Mouse (Mus musculus) skeletal muscle tissue, adult 2 months (tissue): ENCODE data around the gene Ankrd24.
A peak's percentile ranks its signal among the peaks of the same experiment; 100 is the strongest.
"Not testable (repeated sequence)": the region's sequence is repeated elsewhere in the genome, so short reads cannot be mapped to it uniquely, and the experiment has no call there.

Experiments
- DNase-seq: peaks from one replicate; pipeline ENCODE4 v3.0.0-alpha.2; 2012; ENCODE audit warnings: low read depth, low spot score

The Ankrd24 gene

DNA sequence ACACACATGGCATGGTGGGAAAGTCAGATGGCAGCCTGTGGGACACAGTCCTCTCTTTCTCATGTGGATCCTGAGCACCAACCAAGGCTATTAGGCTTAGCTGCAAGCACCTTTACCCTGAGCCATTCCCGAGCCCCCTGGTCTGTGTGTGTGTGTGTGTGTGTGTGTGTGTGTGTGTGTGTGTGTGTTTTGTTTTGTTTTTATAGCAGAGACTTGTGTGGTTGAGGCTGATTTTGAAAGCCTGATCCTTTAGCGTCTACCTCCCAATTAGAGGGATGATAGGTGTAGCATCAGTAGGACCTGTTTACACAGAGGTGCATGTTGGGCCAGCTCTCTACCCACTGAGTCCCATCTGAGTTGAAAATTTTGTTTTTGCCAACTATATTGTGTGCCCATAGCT is 15.8 kb downstream of the Ankrd24 start:
- DNase-seq = no peak

DNA sequence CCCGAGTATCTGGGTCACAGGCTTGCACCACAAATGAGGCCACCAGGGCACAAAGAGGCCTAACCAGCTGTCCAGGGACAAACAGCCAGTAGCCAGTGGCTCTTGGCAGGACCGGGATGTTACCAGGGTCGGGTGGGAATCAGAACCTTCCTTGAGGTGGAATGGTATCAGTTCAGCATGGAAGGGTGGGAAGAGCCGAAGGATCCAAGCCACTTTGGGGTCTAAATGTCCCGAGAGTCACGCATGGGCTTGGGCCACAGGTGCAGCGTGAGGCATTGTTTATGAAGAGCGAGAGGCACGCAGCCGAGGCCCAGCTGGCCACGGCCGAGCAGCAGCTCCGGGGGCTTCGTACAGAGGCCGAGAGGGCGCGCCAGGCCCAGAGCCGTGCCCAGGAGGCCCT is 16.4 kb downstream of the Ankrd24 start:
- DNase-seq = no peak

DNA sequence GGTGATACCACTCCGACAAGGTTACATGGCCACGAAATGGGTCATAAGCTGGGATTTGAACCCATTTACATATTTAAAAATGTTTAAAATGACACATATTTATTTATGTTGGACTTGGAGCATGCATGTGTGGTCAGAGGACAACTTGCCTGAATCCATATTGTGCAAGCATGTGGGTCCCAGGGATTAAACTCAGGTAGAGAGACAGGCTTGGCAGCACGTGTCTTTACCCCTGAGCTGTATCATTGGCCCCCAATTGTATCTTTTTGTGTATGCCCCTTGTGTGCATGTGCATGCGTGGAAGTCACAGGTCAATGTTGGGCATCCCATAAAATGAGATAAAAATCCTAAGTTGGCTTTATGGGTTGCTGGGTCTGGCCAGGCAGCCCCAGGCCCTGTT is 17.1 kb downstream of the Ankrd24 start:
- no peak for DNase-seq

DNA sequence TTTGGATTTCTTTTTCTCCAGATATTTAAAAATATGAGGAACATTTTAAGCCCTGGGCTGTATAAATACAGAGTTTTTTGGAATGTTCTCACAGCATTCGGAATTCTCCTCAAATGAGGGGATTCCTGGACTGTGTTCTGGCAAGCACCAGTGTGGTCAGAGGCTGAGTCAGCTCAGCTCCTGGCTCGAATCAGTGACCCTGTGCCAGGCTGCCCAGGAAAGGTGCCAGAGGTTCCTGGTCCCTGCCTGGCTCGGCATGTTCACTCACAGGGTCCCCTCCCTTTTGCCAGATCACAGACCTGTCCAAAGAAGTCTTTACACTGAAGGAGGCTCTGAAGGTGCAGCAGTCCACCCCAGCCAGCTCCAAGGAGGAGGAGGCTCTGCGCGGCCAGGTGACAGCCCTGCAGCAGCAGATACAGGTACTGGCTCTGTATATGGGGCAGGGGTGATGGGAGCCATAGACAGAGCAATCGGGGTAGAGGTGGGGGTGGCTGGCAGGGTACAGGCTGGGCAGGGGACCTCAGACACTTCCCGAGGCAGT is 17.7 kb downstream of the Ankrd24 start:
- DNase-seq = no peak

DNA sequence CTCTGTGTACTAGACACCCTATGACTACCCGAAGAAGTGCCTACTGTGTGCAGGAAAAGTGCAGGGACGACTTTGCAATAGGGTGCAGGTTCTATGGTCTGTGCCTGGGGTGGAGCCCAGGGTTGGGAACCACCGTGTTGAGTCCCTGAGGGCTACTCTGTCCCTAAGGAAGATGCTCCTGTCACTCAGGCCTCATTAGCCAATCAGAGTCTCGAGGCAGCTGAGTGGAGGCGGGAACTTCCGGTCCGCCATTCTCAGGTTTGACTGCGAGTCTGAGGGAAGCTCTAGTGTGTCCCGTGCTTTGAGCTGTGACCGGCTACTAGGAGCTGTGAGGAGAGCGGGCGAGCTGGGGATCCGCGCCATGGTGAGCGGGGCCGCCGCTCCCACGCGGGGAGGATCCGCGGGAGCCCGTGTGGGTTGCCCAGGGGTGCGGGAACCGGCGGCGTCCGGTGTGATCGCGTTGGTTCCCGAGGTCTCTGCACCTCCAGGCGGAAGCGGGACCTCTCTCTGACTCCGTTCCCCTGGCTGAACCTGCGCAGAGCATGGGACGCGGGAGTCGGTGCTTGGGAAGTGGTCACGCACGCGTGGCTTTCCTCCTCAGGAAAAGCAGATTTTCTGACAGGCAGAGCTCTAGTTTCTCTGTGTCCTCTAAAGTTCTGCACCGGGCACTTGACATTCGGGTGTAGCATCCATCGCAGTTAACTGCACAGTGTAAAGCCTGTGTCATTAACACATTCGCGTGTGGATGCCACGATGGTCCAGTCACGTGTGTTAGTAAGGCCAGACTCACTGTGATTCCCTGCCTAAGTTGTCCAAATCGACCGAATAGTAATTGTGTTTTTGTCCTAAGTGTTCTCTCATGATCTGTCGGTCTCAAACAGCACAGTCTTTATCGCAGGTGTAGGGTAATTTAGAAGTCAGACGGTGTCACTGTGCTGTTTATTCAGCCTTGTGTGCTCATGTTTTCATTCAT is 20.7 kb downstream of the Ankrd24 start, which contains the start of gene Gm10778:
Gene Gm10778 (plus strand): TSS at position 257 of the 973 bp plus-strand sequence.
- DNase-seq = peak; percentile 82

DNA sequence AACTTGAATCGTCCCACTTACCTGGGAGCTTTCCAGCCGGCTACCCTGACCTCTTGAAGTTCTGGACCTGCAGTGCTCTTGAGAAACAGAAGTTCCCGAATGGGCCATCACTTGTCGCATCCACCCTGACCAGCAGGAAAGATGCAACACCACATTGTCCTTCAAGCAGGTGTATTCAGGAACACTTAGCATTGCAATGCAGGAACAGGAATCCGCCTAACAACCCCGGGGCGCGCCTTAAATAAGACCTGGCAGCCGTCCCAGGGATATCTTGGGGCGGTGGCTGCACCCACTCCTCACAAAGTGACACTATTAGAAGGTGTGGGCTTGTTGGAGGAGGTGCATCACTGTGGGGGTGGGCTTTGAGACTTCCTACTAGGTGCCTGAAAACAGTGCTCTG is 26.8 kb downstream of the Ankrd24 start:
- no peak for DNase-seq

DNA sequence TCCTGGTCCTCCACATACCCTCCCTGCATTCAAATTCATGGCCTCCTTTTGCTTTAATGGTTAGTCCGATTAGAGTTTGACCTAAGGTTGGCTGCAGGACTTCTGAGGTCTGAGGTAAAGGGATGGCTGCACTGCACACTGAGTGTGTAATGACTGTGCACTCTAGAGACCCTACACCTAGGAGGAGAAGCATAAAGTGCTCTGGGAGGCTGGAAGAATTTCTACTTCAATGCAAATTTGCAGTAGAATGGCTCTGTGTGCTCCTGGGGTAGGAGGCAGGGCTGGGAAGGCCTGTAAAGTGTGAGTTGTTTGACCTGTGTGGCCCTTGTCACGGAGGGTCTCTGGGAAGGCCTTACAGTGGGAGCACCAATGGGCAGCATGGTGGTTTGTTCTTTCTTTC is 27.8 kb downstream of the Ankrd24 start:
- no peak for DNase-seq

DNA sequence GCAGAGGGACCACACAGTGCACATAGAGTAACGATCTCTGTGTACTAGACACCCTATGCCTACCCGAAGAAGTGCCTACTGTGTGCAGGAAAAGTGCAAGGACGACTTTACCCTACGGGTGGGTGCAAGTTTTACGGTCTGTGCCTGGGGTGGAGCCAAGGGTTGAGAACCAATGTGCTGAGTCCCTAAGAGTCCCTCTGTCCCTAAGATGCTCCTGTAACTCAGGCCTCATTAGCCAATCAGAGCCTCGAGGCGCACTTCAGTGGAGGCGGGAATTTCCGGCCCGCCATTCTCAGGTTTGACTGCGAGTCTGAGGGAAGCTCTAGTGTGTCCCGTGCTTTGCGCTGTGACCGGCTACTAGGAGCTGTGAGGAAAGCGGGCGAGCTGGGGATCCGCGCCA is 58.8 kb downstream of the Ankrd24 start:
- not testable (repeated sequence) for DNase-seq
